Mouse (Mus musculus) liver, embryonic 14.5 days (tissue): ENCODE results near the gene Rabepk.

ENCODE experiments used
- CTCF ChIP-seq: IDR thresholded peaks from 2 replicates; pipeline ENCODE4 v1.5.1; 2016; ENCODE audit warnings: antibody characterized with exemption, low read depth, control low read depth
- EP300 ChIP-seq: IDR thresholded peaks from 2 replicates; pipeline ENCODE4 v1.6.1; 2016; ENCODE audit warnings: antibody characterized with exemption, low read depth

DNA sequence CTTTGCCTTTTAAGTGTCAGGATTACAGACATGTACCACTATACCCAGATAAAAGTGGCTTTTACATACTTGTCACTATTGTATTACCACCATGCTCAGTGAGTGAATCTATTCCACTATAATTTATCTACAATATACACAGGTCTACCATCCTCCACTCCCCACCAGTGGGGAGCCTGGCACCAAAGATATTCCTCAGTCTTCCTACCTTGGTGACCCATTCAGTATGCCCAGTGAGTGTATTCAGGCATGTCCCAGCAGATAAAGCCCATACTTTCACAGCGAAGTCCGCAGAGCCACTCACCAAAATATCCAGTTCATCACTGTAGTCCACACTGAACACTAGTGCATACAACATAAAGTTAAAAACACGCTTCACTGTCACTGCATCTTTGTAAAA is 11.1 kb upstream of the Rabepk start:
- TF ChIP-seq CTCF: no peak
- peak; percentile 61 for TF ChIP-seq EP300
